Mouse (Mus musculus): ENCODE results near the gene Cks1b.
A peak's percentile ranks its signal among the peaks of the same experiment; 100 is the strongest.

The Cks1b gene

GRCm38 (mm10) chr3:89395806-89396653 lies 22.2 kb downstream of the Cks1b start:
- DNase-seq (ENCODE audit: low read depth, low spot score), result peak; percentile 71

- DNase-seq (ENCODE audit: low read depth, low spot score), result no peak
Measured at GRCm38 (mm10) chr3:89395419-89395805, 22.8 kb downstream of the Cks1b start.

GRCm38 (mm10) chr3:89394894-89395256 lies 23.3 kb downstream of the Cks1b start:
- DNase-seq (ENCODE audit: low read depth, low spot score), result no peak

- DNase-seq (ENCODE audit: low read depth, low spot score), result peak; percentile 80
Measured at GRCm38 (mm10) chr3:89394006-89394893, 23.9 kb downstream of the Cks1b start, which contains the start of gene Zbtb7b. Gene Zbtb7b, minus strand, starts transcription at chr3:89394776.

- peak; percentile 94 for DNase-seq (ENCODE audit: low read depth, low spot score)
Measured at GRCm38 (mm10) chr3:89393605-89394004, 24.6 kb downstream of the Cks1b start.

- DNase-seq (ENCODE audit: low read depth, low spot score), result peak; percentile 49
Measured at GRCm38 (mm10) chr3:89392871-89393311, 25.3 kb downstream of the Cks1b start.

- peak; percentile 46 for DNase-seq (ENCODE audit: low read depth, low spot score)
Measured at GRCm38 (mm10) chr3:89391663-89392511, 26.3 kb downstream of the Cks1b start.

GRCm38 (mm10) chr3:89390699-89391662 lies 27.2 kb downstream of the Cks1b start:
- peak; percentile 53 for DNase-seq (ENCODE audit: low read depth, low spot score)

- DNase-seq (ENCODE audit: low read depth, low spot score), result peak; percentile 59
Measured at GRCm38 (mm10) chr3:89390111-89390515, 28.1 kb downstream of the Cks1b start.

- DNase-seq (ENCODE audit: low read depth, low spot score), result peak; percentile 85
Measured at GRCm38 (mm10) chr3:89388901-89389740, 29.1 kb downstream of the Cks1b start.

GRCm38 (mm10) chr3:89388134-89388881 lies 29.9 kb downstream of the Cks1b start:
- peak; percentile 42 for DNase-seq (ENCODE audit: low read depth, low spot score)

GRCm38 (mm10) chr3:89387632-89388031 lies 30.6 kb downstream of the Cks1b start:
- DNase-seq (ENCODE audit: low read depth, low spot score), result peak; percentile 38

- peak; percentile 84 for DNase-seq (ENCODE audit: low read depth, low spot score)
Measured at GRCm38 (mm10) chr3:89386438-89387420, 31.5 kb downstream of the Cks1b start.

GRCm38 (mm10) chr3:89385451-89385850 lies 32.7 kb downstream of the Cks1b start:
- DNase-seq (ENCODE audit: low read depth, low spot score), result peak; percentile 62

- no peak for DNase-seq (ENCODE audit: low read depth, low spot score)
Measured at GRCm38 (mm10) chr3:89384331-89385076, 33.7 kb downstream of the Cks1b start.

GRCm38 (mm10) chr3:89383651-89384255 lies 34.4 kb downstream of the Cks1b start:
- DNase-seq (ENCODE audit: low read depth, low spot score), result peak; percentile 48

Data from CD4-positive helper T cell, adult 2 months (primary cell).